ENCODE assay signal across 15 mouse cellular contexts in the genomic region with DNA sequence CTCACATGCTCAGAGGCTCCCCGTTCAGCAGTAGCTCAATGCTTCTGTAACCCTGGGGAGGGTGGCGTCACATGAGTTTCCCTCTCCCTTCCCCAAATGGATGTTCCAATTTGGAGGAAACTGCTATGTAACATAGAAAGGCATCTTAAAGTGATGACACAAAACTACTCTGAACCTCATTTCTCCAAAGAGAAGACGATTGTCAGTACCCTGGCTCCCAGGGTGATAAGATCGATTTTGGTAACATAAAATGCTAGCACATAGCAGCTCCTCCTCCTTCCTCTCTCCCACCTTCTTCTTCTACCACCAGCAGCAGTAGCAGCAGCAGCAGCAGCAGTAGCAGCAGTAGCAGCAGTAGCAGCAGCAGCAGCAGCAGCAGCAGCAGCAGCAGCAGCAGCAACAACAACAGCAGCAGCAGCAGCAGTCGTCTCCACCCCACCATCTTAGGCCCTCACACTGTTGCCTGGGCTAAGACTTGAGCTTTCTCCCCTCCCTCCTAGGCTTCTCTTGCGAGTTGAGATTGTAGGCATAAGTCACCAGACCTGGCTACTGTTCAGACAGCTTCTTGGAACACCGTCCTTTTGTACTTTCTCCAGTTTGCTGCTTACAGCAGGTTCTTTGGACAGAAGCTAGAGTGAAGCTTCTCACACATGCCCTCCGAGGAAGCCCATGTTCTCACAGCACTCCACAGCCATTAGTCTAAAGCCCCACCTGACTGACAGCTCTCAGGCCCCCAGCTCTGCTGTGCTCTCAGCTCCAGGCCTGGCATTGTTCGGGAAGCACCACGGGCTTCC.
DNase-seq lines count a peak whose midpoint lies in the region; ATAC-seq lines count a peak whose summit lies in the region.
"Had no signal": no experiment of that assay in that cellular context is flagged by ENCODE, and none has a peak within 500 bp of the region (broad histone marks: within the 10 kb centered on the region; RNA-seq: fewer than 3 reads in every experiment).

No protein-coding gene starts in this region.

- no peak for DNase-seq in neural tube, embryonic 10.5 days (ENCODE audit: extremely low spot score, low spot score)
- DNase-seq in fibroblast of lung, adult 2 months (ENCODE audit: low read depth) = peak; percentile 76
- DNase-seq in embryo, embryonic 10 days (ENCODE audit: low spot score) = no peak
- no peak for DNase-seq in layer of hippocampus, adult 18-20 months (ENCODE audit: low spot score in 2 of 2)
- DNase-seq: cerebellum, postnatal 36 days; gastrocnemius, postnatal 36 days; heart, postnatal 14 days; retina, postnatal 1 day had no signal

- no peaks in the 10 kb centered on the region; the same call in 1 of the 2 replicates for H3K36me3 ChIP-seq in hindbrain, embryonic 13.5 days
- no peaks in the 10 kb centered on the region for H3K36me3 ChIP-seq in hindbrain, embryonic 12.5 days
- H3K36me3 ChIP-seq in neural tube, embryonic 13.5 days = no peaks in the 10 kb centered on the region
- H3K36me3 ChIP-seq in stomach, embryonic 15.5 days = no peaks in the 10 kb centered on the region
- H3K36me3 ChIP-seq: G1E; limb, embryonic 15.5 days; midbrain, embryonic 10.5 days had no signal

- H3K9ac ChIP-seq in hindbrain, embryonic 13.5 days = no peak overlapping the region
- no peak overlapping the region for H3K9ac ChIP-seq in hindbrain, embryonic 12.5 days
- no peak overlapping the region for H3K9ac ChIP-seq in neural tube, embryonic 13.5 days
- H3K9ac ChIP-seq in stomach, embryonic 15.5 days = no peak overlapping the region
- H3K9ac ChIP-seq: limb, embryonic 15.5 days had no signal

- no peak for ATAC-seq in hindbrain, embryonic 13.5 days (ENCODE audit: low FRiP score)
- ATAC-seq in hindbrain, embryonic 12.5 days (ENCODE audit: low FRiP score) = no peak
- peak; percentile 63; the same call in 1 of the 2 replicates for ATAC-seq in neural tube, embryonic 13.5 days (ENCODE audit: low read depth)
- peak; percentile 65; the same call in 1 of the 2 replicates for ATAC-seq in stomach, embryonic 15.5 days (ENCODE audit: insufficient read depth, low FRiP score, low read depth)

- WGBS in hindbrain, embryonic 13.5 days = 72% methylated on average over 10 of the region's 10 CpGs
- WGBS in hindbrain, embryonic 12.5 days = 70% methylated on average over 10 of the region's 10 CpGs
- WGBS in neural tube, embryonic 13.5 days = 63% methylated on average over 10 of the region's 10 CpGs
- 49% methylated on average over 10 of the region's 10 CpGs for WGBS in stomach, embryonic 15.5 days

- no peaks in the 10 kb centered on the region for H3K27me3 ChIP-seq in hindbrain, embryonic 13.5 days
- no peaks in the 10 kb centered on the region for H3K27me3 ChIP-seq in hindbrain, embryonic 12.5 days
- no peaks in the 10 kb centered on the region for H3K27me3 ChIP-seq in neural tube, embryonic 13.5 days
- no peaks in the 10 kb centered on the region for H3K27me3 ChIP-seq in stomach, embryonic 15.5 days (replicated peaks)
- H3K27me3 ChIP-seq: limb, embryonic 15.5 days had no signal

- H3K4me1 ChIP-seq in hindbrain, embryonic 13.5 days (replicated peaks) = peaks cover 35% of the 10 kb centered on the region
- H3K4me1 ChIP-seq in hindbrain, embryonic 12.5 days = peaks cover 28% of the 10 kb centered on the region
- H3K4me1 ChIP-seq in neural tube, embryonic 13.5 days (replicated peaks) = peaks cover 43% of the 10 kb centered on the region
- H3K4me1 ChIP-seq in stomach, embryonic 15.5 days = 0 out of 2 replicates have a peak, but pooled peaks cover 5% of the 10 kb centered on the region

- H3K4me3 ChIP-seq in hindbrain, embryonic 13.5 days = no peak overlapping the region
- no peak overlapping the region for H3K4me3 ChIP-seq in hindbrain, embryonic 12.5 days
- no peak overlapping the region for H3K4me3 ChIP-seq in neural tube, embryonic 13.5 days
- H3K4me3 ChIP-seq in stomach, embryonic 15.5 days (replicated peaks) = no peak overlapping the region
- H3K4me3 ChIP-seq: limb, embryonic 15.5 days; midbrain, embryonic 10.5 days had no signal

- H3K9me3 ChIP-seq in hindbrain, embryonic 13.5 days = no peaks in the 10 kb centered on the region
- H3K9me3 ChIP-seq in hindbrain, embryonic 12.5 days (replicated peaks) = no peaks in the 10 kb centered on the region
- no peaks in the 10 kb centered on the region for H3K9me3 ChIP-seq in neural tube, embryonic 13.5 days
- H3K9me3 ChIP-seq in stomach, embryonic 15.5 days = no peaks in the 10 kb centered on the region
- H3K9me3 ChIP-seq: limb, embryonic 15.5 days; midbrain, embryonic 10.5 days had no signal

- H3K27ac ChIP-seq in hindbrain, embryonic 13.5 days = peak overlapping the region; percentile 63
- H3K27ac ChIP-seq in hindbrain, embryonic 12.5 days = no peak overlapping the region
- H3K27ac ChIP-seq in neural tube, embryonic 13.5 days (replicated peaks) = peak overlapping the region; percentile 33; the same call in 1 of the 2 replicates
- peak overlapping the region; percentile 38; the same call in 1 of the 2 replicates for H3K27ac ChIP-seq in stomach, embryonic 15.5 days
- H3K27ac ChIP-seq: limb, embryonic 15.5 days; midbrain, embryonic 10.5 days had no signal

- no peak overlapping the region for H3K4me2 ChIP-seq in hindbrain, embryonic 13.5 days
- H3K4me2 ChIP-seq in hindbrain, embryonic 12.5 days (replicated peaks) = no peak overlapping the region
- no peak overlapping the region for H3K4me2 ChIP-seq in neural tube, embryonic 13.5 days
- no peak overlapping the region for H3K4me2 ChIP-seq in stomach, embryonic 15.5 days
- H3K4me2 ChIP-seq: limb, embryonic 15.5 days had no signal

Comparison
In these comparisons a context has a peak if more than half of its experiments do, and no peak if none do; other contexts are left out.
1. ATAC-seq: peak in neural tube, embryonic 13.5 days (single experiment) and stomach, embryonic 15.5 days (single experiment); none in hindbrain, embryonic 13.5 days (single experiment) and hindbrain, embryonic 12.5 days (single experiment).